Mouse (Mus musculus) lung, embryonic 16.5 days (tissue): ENCODE results near the gene Ephx4. TPM values are rescaled to one million over a fixed set of nuclear protein-coding genes. Genes with fewer than 3 reads are reported as not detected.

Experiments used
- ATAC-seq: fragments of 200-750 bp; cut with Nextera tagmentation; 2 replicates; pipeline ENCODE4 v1.8.0; 2017; ENCODE audit warnings: low read depth, mild to moderate bottlenecking, moderate library complexity
- H3K27ac ChIP-seq: fragments of 300-500 bp; sonication (generic); 2 replicates; pipeline ENCODE4 v1.5.1; 2014; ENCODE audit warnings: mild to moderate bottlenecking, control low read depth, low read length
- H3K27me3 ChIP-seq: fragments of 300-500 bp; sonication (generic); 2 replicates; pipeline ENCODE4 v1.6.1; 2014; ENCODE audit warnings: low read depth, low read length, mixed read lengths; ENCODE audit not compliant: control insufficient read depth, insufficient read depth
- H3K36me3 ChIP-seq: fragments of 300-500 bp; sonication (generic); 2 replicates; pipeline ENCODE4 v1.6.1; 2014; ENCODE audit warnings: low read length; ENCODE audit not compliant: control insufficient read depth, insufficient read depth
- H3K4me1 ChIP-seq: fragments of 300-500 bp; sonication (generic); replicated peaks from 2 replicates; pipeline ENCODE4 v1.6.1; 2014; ENCODE audit warnings: low read length, mixed read lengths; ENCODE audit not compliant: control insufficient read depth, insufficient read depth
- H3K4me2 ChIP-seq: fragments of 300-500 bp; sonication (generic); 2 replicates; pipeline ENCODE4 v1.6.1; 2014; ENCODE audit warnings: low read depth, low read length, control low read depth
- H3K4me3 ChIP-seq: fragments of 300-500 bp; sonication (generic); 2 replicates; pipeline ENCODE4 v1.5.1; 2014; ENCODE audit warnings: mild to moderate bottlenecking, low read length, control low read depth
- H3K9ac ChIP-seq: fragments of 300-500 bp; sonication (generic); 2 replicates; pipeline ENCODE4 v1.6.1; 2014; ENCODE audit warnings: low read length, control low read depth
- H3K9me3 ChIP-seq: fragments of 300-500 bp; sonication (generic); 2 replicates; pipeline ENCODE4 v1.6.1; 2016; ENCODE audit warnings: low read length; ENCODE audit not compliant: control insufficient read depth
- WGBS: fragments of 180-500 bp; shearing (Covaris S2); extraction: QIAGEN DNeasy Blood & Tissue Kit; methylation state at CpG from one replicate; pipeline ENCODE4 v1.1.7; 2014; 5-methylcytosine and 5-hydroxymethylcytosine counted together
- polyA plus RNA-seq: library from polyadenylated mRNA; unstranded; fragments of >200 nt; fragmentation: Nextera tagmentation; extraction: Ambion mirVana; gene quantifications from 2 replicates; pipeline ENCODE4 v1.2.1, GENCODE M21; 2015

The Ephx4 gene
- polyA plus RNA-seq, 1 experiment from 2014 or later: 1.9 TPM

DNA sequence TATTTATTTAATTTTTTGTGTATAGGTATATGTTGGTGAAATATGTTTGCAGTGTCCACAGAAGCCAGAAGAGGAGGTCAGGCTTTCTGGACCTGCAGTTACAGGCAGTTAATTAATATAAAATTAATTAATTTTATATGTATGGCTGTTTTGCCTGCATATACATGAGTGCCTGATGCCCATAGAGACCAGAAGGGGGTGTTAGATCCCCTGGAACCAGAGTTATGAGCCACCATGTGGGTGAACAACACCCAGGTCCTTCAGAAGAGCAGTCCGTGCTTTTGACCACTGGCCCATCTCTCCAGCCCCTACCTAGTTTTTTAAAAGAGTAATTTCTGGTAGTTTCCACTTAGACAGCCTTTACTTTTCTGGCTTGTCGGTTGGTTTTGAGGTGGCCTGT lies 9.7 kb downstream of the Ephx4 start:
- no peak overlapping the region for H3K4me3 ChIP-seq
- ATAC-seq: no peak
- H3K27me3 ChIP-seq: no peaks in the 10 kb centered on the region
- no peaks in the 10 kb centered on the region for H3K9me3 ChIP-seq
- H3K4me1 ChIP-seq: no peaks in the 10 kb centered on the region
- H3K9ac ChIP-seq: no peak overlapping the region
- 85% methylated on average over 2 of the region's 2 CpGs for WGBS
- no peaks in the 10 kb centered on the region for H3K36me3 ChIP-seq
- no peak overlapping the region for H3K4me2 ChIP-seq
- H3K27ac ChIP-seq: no peak overlapping the region

DNA sequence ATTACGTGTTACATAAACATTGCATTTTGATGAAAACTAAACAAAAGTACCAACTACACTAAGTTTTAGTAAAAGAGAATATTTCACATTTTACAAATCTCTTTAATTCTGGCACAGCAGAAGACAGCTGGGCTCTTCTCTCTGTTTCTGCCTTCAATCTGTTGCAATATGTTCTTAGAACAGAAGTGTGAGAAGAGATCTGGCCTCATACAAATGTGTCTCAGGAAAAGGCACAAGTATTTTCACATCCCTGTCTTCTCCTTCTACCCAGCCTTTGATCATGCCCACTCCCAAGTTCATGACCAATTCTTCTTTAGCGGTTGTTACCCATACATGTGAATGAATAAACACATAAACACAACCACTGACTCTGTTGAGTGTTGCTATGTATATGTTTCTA lies 12.6 kb downstream of the Ephx4 start:
- Histone ChIP-seq H3K4me1 (no peaks in the 10 kb centered on the region), H3K27me3 (no peaks in the 10 kb centered on the region), H3K9ac (no peak overlapping the region), H3K4me2 (no peak overlapping the region), H3K9me3 (no peaks in the 10 kb centered on the region), H3K36me3 (no peaks in the 10 kb centered on the region), H3K4me3 (no peak overlapping the region), H3K27ac (no peak overlapping the region)
- no peak for ATAC-seq
- WGBS: 73% methylated on average over 2 of the region's 2 CpGs

DNA sequence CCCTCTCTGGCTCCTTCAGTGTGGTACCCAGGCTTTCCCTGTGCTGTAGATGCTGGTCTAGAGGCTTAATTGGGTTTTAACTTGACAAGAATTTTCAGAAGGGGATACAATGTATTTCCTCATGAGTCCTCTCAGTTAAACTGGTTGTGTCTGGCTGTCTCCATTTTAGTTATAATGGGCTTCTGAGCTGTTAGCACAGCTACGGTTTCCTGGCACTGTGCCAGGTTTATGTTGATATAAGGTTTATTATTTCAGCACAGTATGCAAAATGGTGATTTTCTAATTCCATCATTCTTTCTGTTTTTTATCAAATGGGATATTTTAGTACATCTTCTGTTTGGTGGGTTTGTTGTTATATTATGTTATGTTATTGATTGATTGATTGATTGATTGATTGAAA lies 19.1 kb downstream of the Ephx4 start:
- no peak overlapping the region for H3K4me2 ChIP-seq
- 7% methylated on average over 1 of the region's 1 CpGs for WGBS
- no peaks in the 10 kb centered on the region for H3K36me3 ChIP-seq
- H3K27me3 ChIP-seq: no peaks in the 10 kb centered on the region
- H3K4me3 ChIP-seq: no peak overlapping the region
- H3K27ac ChIP-seq: no peak overlapping the region
- no peaks in the 10 kb centered on the region for H3K9me3 ChIP-seq
- ATAC-seq: no peak
- H3K9ac ChIP-seq: no peak overlapping the region
- H3K4me1 ChIP-seq: no peaks in the 10 kb centered on the region

DNA sequence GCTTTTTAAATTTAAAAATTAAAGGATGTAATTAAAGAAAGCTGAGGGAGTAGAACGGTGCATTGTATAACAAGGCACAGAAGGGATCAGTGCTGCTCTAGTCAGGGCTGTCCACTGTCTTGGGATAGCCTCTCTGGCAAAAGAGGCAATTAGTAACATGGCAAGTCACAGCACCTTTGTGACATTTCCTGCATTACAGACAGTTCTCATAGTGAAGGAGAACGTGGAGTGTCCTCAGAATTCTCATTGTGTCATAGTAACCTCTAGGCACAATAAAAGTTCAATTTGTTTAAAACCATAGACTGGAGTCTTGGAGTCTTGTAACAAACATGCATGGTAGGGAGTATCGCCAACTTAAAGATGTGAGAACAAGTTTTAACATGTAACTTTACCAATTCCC lies 28.7 kb downstream of the Ephx4 start, which contains the start of gene Lpcat2b:
Gene Lpcat2b, plus strand, starts transcription at position 301 of the 400 bp plus-strand sequence.
- no peak within 1 kb of the TSS for H3K4me2 ChIP-seq
- H3K4me1 ChIP-seq: no peaks in the 10 kb centered on the region
- H3K9ac ChIP-seq: no peak within 1 kb of the TSS
- WGBS: 77% methylated on average over 3 of the region's 3 CpGs
- no peaks in the 10 kb centered on the region for H3K9me3 ChIP-seq
- no peaks in the 10 kb centered on the region for H3K36me3 ChIP-seq
- no peak within 1 kb of the TSS for H3K27ac ChIP-seq
- no peaks in the 10 kb centered on the region for H3K27me3 ChIP-seq
- no peak for ATAC-seq
- no peak within 1 kb of the TSS for H3K4me3 ChIP-seq

DNA sequence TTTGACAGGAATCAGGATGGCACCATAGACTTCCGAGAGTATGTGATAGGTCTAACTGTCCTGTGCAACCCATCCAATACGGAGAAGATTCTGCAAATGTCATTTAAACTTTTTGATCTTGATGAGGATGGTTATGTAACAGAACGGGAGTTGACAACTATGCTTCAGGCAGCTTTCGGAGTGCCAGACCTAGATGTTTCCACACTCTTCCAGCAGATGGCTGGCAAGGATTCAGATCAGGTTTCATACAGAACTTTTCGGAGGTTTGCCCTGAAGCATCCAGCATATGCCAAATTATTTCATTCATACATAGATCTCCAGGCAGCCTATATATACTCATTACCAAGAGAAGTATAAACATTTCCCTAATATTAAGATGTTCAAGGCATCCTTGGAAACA lies 31.5 kb downstream of the Ephx4 start:
- Histone ChIP-seq H3K4me1 (peaks cover 7% of the 10 kb centered on the region), H3K4me2 (no peak overlapping the region), H3K9ac (no peak overlapping the region), H3K36me3 (no peaks in the 10 kb centered on the region), H3K27ac (no peak overlapping the region), H3K4me3 (no peak overlapping the region), H3K9me3 (no peaks in the 10 kb centered on the region), H3K27me3 (no peaks in the 10 kb centered on the region)
- no peak for ATAC-seq
- WGBS: 72% methylated on average over 5 of the region's 5 CpGs

DNA sequence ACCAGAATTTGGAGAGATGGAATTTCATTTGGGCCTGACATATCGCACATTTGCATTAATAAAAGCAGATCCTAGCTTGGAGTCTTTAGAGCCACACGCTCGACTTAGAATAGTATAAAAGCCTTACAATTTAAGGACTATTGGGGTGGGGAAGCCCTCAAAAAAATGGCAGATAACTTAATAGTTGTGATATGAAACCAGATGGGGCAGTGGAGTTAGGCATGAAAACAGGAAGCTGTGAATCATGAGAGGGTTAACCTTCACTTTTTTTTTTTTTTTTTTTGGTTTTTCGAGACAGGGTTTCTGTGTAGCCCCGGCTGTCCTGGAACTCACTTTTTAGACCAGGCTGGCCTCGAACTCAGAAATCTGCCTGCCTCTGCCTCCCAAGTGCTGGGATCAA lies 33.6 kb downstream of the Ephx4 start:
- peaks cover 8% of the 10 kb centered on the region for H3K4me1 ChIP-seq
- ATAC-seq: no peak

DNA sequence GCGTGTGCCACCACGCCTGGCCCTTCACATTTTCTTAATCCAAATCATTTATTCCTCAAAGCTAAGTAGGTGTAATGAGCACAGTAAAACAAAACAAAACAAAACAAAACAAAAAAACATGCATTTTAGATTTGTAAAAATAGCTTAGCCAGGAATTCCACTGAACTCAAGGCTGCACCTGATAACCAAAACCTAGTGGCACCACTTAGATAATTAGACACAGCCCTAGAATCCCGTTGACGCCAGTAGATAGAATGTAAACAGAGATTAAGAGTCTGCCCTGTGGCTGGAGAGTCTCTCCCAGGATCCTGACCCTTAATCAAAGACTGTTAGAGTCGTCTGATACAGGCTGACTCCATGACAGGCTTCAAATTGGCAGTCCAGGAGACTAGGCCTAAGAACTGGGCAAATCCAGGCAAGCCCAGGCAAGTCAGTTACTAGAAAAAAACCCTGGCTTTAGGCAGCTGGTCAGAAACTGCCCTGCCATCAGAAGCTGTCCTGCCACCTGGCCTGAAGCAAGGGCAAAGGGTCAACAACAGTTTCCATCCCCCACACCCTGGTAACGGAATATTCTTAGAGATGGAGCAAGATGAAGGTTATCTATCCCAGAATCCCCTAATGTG lies 34.2 kb downstream of the Ephx4 start:
- no peaks in the 10 kb centered on the region for H3K9me3 ChIP-seq
- no peak overlapping the region for H3K27ac ChIP-seq
- no peak overlapping the region for H3K4me2 ChIP-seq

More for the DNA sequence above, 33.6 kb downstream of the Ephx4 start:
- no peak overlapping the region for H3K4me3 ChIP-seq
- H3K4me2 ChIP-seq: no peak overlapping the region
- H3K9ac ChIP-seq: no peak overlapping the region
- H3K27ac ChIP-seq: no peak overlapping the region
- no peaks in the 10 kb centered on the region for H3K36me3 ChIP-seq
- H3K9me3 ChIP-seq: no peaks in the 10 kb centered on the region
- 78% methylated on average over 6 of the region's 6 CpGs for WGBS
- H3K27me3 ChIP-seq: no peaks in the 10 kb centered on the region

DNA sequence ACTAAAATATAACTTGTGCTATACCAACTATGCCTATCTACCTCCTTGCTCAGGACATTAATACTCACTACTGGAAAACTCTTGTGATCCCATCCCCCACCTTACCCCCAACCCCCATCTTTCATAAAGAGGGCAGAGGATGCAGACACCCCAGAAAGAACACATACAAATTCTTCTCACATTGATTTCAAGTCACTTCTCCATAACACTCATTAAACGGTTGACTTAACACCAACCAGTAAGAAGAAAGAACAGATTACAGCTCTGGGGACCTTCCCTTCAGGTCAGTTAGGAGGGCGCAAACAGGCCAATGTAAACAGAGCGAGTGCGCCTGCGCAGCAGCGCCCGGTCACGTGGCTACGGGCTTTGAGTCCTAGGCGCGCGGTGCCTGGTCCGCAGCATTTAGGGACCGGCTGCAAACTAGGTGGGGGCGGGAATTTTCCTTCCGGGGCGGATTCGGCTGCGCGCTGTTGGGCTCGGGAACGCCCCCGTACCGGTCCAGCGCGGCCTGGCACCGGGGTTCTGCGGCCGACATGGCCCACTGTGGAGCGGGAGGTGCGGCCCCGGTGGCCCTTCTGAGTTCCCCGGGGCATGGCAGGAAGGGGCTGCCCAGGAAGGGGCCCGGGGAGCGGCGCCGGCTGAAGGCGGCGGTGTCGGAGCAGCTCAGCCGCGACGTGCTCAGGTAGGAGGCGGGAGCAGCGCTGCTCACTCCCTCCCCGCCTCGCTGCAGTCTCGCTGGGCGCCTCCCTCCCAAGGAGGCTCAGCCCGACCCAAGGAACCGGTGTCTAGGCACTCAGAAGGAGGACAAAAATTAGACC lies 35.1 kb downstream of the Ephx4 start, which contains the start of gene Btbd8:
Gene Btbd8, plus strand, starts transcription at position 534 of the 818 bp plus-strand sequence.
- Histone ChIP-seq H3K9ac (peak within 1 kb of the TSS; percentile 98), H3K36me3 (no peaks in the 10 kb centered on the region), H3K27me3 (no peaks in the 10 kb centered on the region), H3K27ac (peak within 1 kb of the TSS; percentile 91), H3K9me3 (no peaks in the 10 kb centered on the region), H3K4me3 (peak within 1 kb of the TSS; percentile 91), H3K4me2 (peak within 1 kb of the TSS; percentile 82), H3K4me1 (peaks cover 8% of the 10 kb centered on the region)
- peak; percentile 95 for ATAC-seq
- WGBS: under 1% methylated on average over 47 of the region's 51 CpGs

More for the DNA sequence above, 34.2 kb downstream of the Ephx4 start:
- ATAC-seq: no peak
- Histone ChIP-seq H3K27me3 (no peaks in the 10 kb centered on the region), H3K4me3 (no peak overlapping the region), H3K4me1 (peaks cover 8% of the 10 kb centered on the region), H3K36me3 (no peaks in the 10 kb centered on the region), H3K9ac (no peak overlapping the region)
- WGBS: 61% methylated on average over 6 of the region's 6 CpGs

DNA sequence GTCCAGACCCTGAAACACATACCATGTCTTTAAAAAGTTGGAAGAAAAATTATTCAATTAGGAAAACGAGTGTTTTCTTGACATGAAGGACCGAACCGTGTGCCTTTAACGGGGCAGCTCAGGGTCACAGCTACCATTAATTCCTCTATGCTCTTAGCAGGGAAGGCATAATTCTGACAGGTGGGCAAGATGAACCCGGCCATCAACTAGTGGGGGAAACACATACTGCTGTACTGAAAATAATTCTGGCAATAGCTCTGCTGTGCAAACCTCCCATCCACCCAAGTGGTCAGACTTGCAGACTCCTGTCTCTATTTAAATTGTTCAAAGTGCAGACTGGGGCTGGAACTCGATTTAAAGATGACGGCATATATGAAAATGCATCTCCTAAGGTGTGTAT lies 35.8 kb downstream of the Ephx4 start:
- Histone ChIP-seq H3K27me3 (no peaks in the 10 kb centered on the region), H3K27ac (peak overlapping the region; percentile 91), H3K9me3 (no peaks in the 10 kb centered on the region), H3K4me3 (peak overlapping the region; percentile 91), H3K36me3 (no peaks in the 10 kb centered on the region), H3K4me2 (peak overlapping the region; percentile 82), H3K4me1 (peaks cover 8% of the 10 kb centered on the region), H3K9ac (peak overlapping the region; percentile 98)
- WGBS: 13% methylated on average over 7 of the region's 7 CpGs
- ATAC-seq: peak; percentile 5; the same call in 1 of the 2 replicates
